Mouse (Mus musculus): Measurements from ENCODE around the gene Msi1. TPM values are rescaled to one million over a fixed set of nuclear protein-coding genes. Genes with fewer than 3 reads are reported as not detected.
"Not testable (repeated sequence)": the region's sequence is repeated elsewhere in the genome, so short reads cannot be mapped to it uniquely, and the experiment has no call there.

Gene Msi1
- polyA plus RNA-seq, 1 experiment from 2014 or later, result 53.9 TPM

- Histone ChIP-seq H3K9ac (replicated peaks; ENCODE audit: low read depth, low read length) (0 out of 2 replicates have a peak overlapping the region, but pooled peaks have one; percentile 3), H3K27ac (ENCODE audit: low read length) (no peak overlapping the region), H3K9me3 (ENCODE audit: control insufficient read depth, low read length) (no peaks in the 10 kb centered on the region), H3K27me3 (replicated peaks; ENCODE audit: control insufficient read depth, insufficient read depth, low read length) (no peaks in the 10 kb centered on the region), H3K4me3 (replicated peaks; ENCODE audit: low read length) (no peak overlapping the region), H3K36me3 (ENCODE audit: control insufficient read depth, insufficient read depth) (no peaks in the 10 kb centered on the region), H3K4me1 (replicated peaks; ENCODE audit: control insufficient read depth, insufficient read depth, low read length) (peaks cover 25% of the 10 kb centered on the region), H3K4me2 (ENCODE audit: low read length) (peak overlapping the region; percentile 28)
- ATAC-seq, result no peak
- WGBS, result 6% methylated on average over 28 of the region's 28 CpGs
Observed at GRCm38 (mm10) chr5:115491771-115492322, 62.4 kb downstream of the Msi1 start.

GRCm38 (mm10) chr5:115492711-115493335 is 63.4 kb downstream of the Msi1 start:
- ATAC-seq, result no peak
- no peak overlapping the region for H3K4me2 ChIP-seq (ENCODE audit: low read length)
- no peak overlapping the region for H3K4me3 ChIP-seq (replicated peaks; ENCODE audit: low read length)
- 77% methylated on average over 6 of the region's 6 CpGs for WGBS
- no peak overlapping the region for H3K9ac ChIP-seq (replicated peaks; ENCODE audit: low read depth, low read length)
- H3K27me3 ChIP-seq (replicated peaks; ENCODE audit: control insufficient read depth, insufficient read depth, low read length), result no peaks in the 10 kb centered on the region
- no peaks in the 10 kb centered on the region for H3K9me3 ChIP-seq (ENCODE audit: control insufficient read depth, low read length)
- peaks cover 25% of the 10 kb centered on the region for H3K4me1 ChIP-seq (replicated peaks; ENCODE audit: control insufficient read depth, insufficient read depth, low read length)
- no peak overlapping the region for H3K27ac ChIP-seq (ENCODE audit: low read length)
- no peaks in the 10 kb centered on the region for H3K36me3 ChIP-seq (ENCODE audit: control insufficient read depth, insufficient read depth)

GRCm38 (mm10) chr5:115493441-115493840 is 64.0 kb downstream of the Msi1 start:
- no peaks in the 10 kb centered on the region for H3K36me3 ChIP-seq (ENCODE audit: control insufficient read depth, insufficient read depth)
- no peaks in the 10 kb centered on the region for H3K9me3 ChIP-seq (ENCODE audit: control insufficient read depth, low read length)
- ATAC-seq, result no peak
- WGBS, result 32% methylated on average over 5 of the region's 5 CpGs
- H3K27me3 ChIP-seq (replicated peaks; ENCODE audit: control insufficient read depth, insufficient read depth, low read length), result no peaks in the 10 kb centered on the region
- no peak overlapping the region for H3K4me2 ChIP-seq (ENCODE audit: low read length)
- no peak overlapping the region for H3K9ac ChIP-seq (replicated peaks; ENCODE audit: low read depth, low read length)
- peaks cover 25% of the 10 kb centered on the region for H3K4me1 ChIP-seq (replicated peaks; ENCODE audit: control insufficient read depth, insufficient read depth, low read length)
- no peak overlapping the region for H3K4me3 ChIP-seq (replicated peaks; ENCODE audit: low read length)
- H3K27ac ChIP-seq (ENCODE audit: low read length), result no peak overlapping the region

GRCm38 (mm10) chr5:115495618-115496017 is 66.2 kb downstream of the Msi1 start:
- not testable (repeated sequence) for H3K4me3 ChIP-seq (replicated peaks; ENCODE audit: low read length); H3K36me3 ChIP-seq (ENCODE audit: control insufficient read depth, insufficient read depth); H3K27ac ChIP-seq (ENCODE audit: low read length); H3K9me3 ChIP-seq (ENCODE audit: control insufficient read depth, low read length); H3K9ac ChIP-seq (replicated peaks; ENCODE audit: low read depth, low read length); H3K4me2 ChIP-seq (ENCODE audit: low read length); ATAC-seq; H3K27me3 ChIP-seq (replicated peaks; ENCODE audit: control insufficient read depth, insufficient read depth, low read length)
- 69% methylated on average over 3 of the region's 3 CpGs for WGBS
- peaks cover 19% of the 10 kb centered on the region for H3K4me1 ChIP-seq (replicated peaks; ENCODE audit: control insufficient read depth, insufficient read depth, low read length)

- ATAC-seq, result no peak
- no peak overlapping the region for H3K4me2 ChIP-seq (ENCODE audit: low read length)
- no peak overlapping the region for H3K4me3 ChIP-seq (replicated peaks; ENCODE audit: low read length)
- no peak overlapping the region for H3K9ac ChIP-seq (replicated peaks; ENCODE audit: low read depth, low read length)
- peaks cover 10% of the 10 kb centered on the region for H3K4me1 ChIP-seq (replicated peaks; ENCODE audit: control insufficient read depth, insufficient read depth, low read length)
- H3K36me3 ChIP-seq (ENCODE audit: control insufficient read depth, insufficient read depth), result no peaks in the 10 kb centered on the region
- H3K27me3 ChIP-seq (replicated peaks; ENCODE audit: control insufficient read depth, insufficient read depth, low read length), result no peaks in the 10 kb centered on the region
- H3K9me3 ChIP-seq (ENCODE audit: control insufficient read depth, low read length), result no peaks in the 10 kb centered on the region
- H3K27ac ChIP-seq (ENCODE audit: low read length), result no peak overlapping the region
- WGBS, result 83% methylated on average over 7 of the region's 7 CpGs
Observed at GRCm38 (mm10) chr5:115497033-115497432, 67.6 kb downstream of the Msi1 start.

- H3K27ac ChIP-seq (ENCODE audit: low read length), result no peak overlapping the region
- no peaks in the 10 kb centered on the region for H3K27me3 ChIP-seq (replicated peaks; ENCODE audit: control insufficient read depth, insufficient read depth, low read length)
- no peak for ATAC-seq
- no peaks in the 10 kb centered on the region for H3K36me3 ChIP-seq (ENCODE audit: control insufficient read depth, insufficient read depth)
- no peaks in the 10 kb centered on the region for H3K9me3 ChIP-seq (ENCODE audit: control insufficient read depth, low read length)
- no peak overlapping the region for H3K4me3 ChIP-seq (replicated peaks; ENCODE audit: low read length)
- H3K4me1 ChIP-seq (replicated peaks; ENCODE audit: control insufficient read depth, insufficient read depth, low read length), result peaks cover 6% of the 10 kb centered on the region
- H3K4me2 ChIP-seq (ENCODE audit: low read length), result no peak overlapping the region
- H3K9ac ChIP-seq (replicated peaks; ENCODE audit: low read depth, low read length), result no peak overlapping the region
- WGBS, result 59% methylated on average over 9 of the region's 9 CpGs
Observed at GRCm38 (mm10) chr5:115498307-115499240, 69.2 kb downstream of the Msi1 start.

GRCm38 (mm10) chr5:115500383-115500935 is 71.1 kb downstream of the Msi1 start:
- Histone ChIP-seq H3K4me1 (replicated peaks; ENCODE audit: control insufficient read depth, insufficient read depth, low read length) (no peaks in the 10 kb centered on the region), H3K4me2 (ENCODE audit: low read length) (no peak overlapping the region), H3K9ac (replicated peaks; ENCODE audit: low read depth, low read length) (no peak overlapping the region), H3K36me3 (ENCODE audit: control insufficient read depth, insufficient read depth) (no peaks in the 10 kb centered on the region), H3K9me3 (ENCODE audit: control insufficient read depth, low read length) (no peaks in the 10 kb centered on the region), H3K4me3 (replicated peaks; ENCODE audit: low read length) (no peak overlapping the region), H3K27me3 (replicated peaks; ENCODE audit: control insufficient read depth, insufficient read depth, low read length) (no peaks in the 10 kb centered on the region), H3K27ac (ENCODE audit: low read length) (no peak overlapping the region)
- WGBS, result 87% methylated on average over 12 of the region's 12 CpGs
- no peak for ATAC-seq

GRCm38 (mm10) chr5:115503035-115503434 is 73.6 kb downstream of the Msi1 start:
- WGBS, result 57% methylated on average over 12 of the region's 12 CpGs
- no peak for ATAC-seq
- Histone ChIP-seq H3K4me2 (ENCODE audit: low read length) (no peak overlapping the region), H3K4me1 (replicated peaks; ENCODE audit: control insufficient read depth, insufficient read depth, low read length) (peaks cover 11% of the 10 kb centered on the region), H3K27ac (ENCODE audit: low read length) (no peak overlapping the region), H3K4me3 (replicated peaks; ENCODE audit: low read length) (no peak overlapping the region), H3K9ac (replicated peaks; ENCODE audit: low read depth, low read length) (no peak overlapping the region), H3K36me3 (ENCODE audit: control insufficient read depth, insufficient read depth) (no peaks in the 10 kb centered on the region), H3K27me3 (replicated peaks; ENCODE audit: control insufficient read depth, insufficient read depth, low read length) (no peaks in the 10 kb centered on the region), H3K9me3 (ENCODE audit: control insufficient read depth, low read length) (no peaks in the 10 kb centered on the region)
